Comparison of ENCODE assay signal across 8 mouse cellular contexts in genomic region chr9:117030837-117031236, GRCm38 (mm10).
DNase-seq lines count a peak whose midpoint lies in the region; ATAC-seq and TF ChIP-seq lines count a peak whose summit lies in the region.

No protein-coding gene starts in this region.

- ATAC-seq in kidney, embryonic 14.5 days (ENCODE audit: low FRiP score, low TSS enrichment) = peak; percentile 71; the same call in 1 of the 2 replicates
- 0 out of 2 replicates have a peak, but pooled peaks have one; percentile 22 for ATAC-seq in megakaryocyte-erythroid progenitor cell, adult 5-6 weeks (replicated peaks; ENCODE audit: low FRiP score, low TSS enrichment, poor library complexity, severe bottlenecking)
- no peak for ATAC-seq in erythroid progenitor cell, adult 5-6 weeks (replicated peaks; ENCODE audit: low FRiP score, poor library complexity, severe bottlenecking)

- H3K36me3 ChIP-seq in kidney, embryonic 14.5 days (ENCODE audit: control insufficient read depth, insufficient read depth, low read length) = no peaks in the 10 kb centered on the region

- no peaks in the 10 kb centered on the region for H3K9me3 ChIP-seq in kidney, embryonic 14.5 days (ENCODE audit: control insufficient read depth, low read length)

- peak overlapping the region; percentile 17; the same call in 1 of the 2 replicates for H3K4me2 ChIP-seq in kidney, embryonic 14.5 days (replicated peaks; ENCODE audit: low read depth, low read length)

- H3K4me3 ChIP-seq in layer of hippocampus, adult 2 months = no peak overlapping the region
- H3K4me3 ChIP-seq in kidney, embryonic 14.5 days (ENCODE audit: low read length) = no peak overlapping the region

- peaks cover 18% of the 10 kb centered on the region for H3K4me1 ChIP-seq in kidney, embryonic 14.5 days (ENCODE audit: control insufficient read depth, insufficient read depth, low read length)

- H3K9ac ChIP-seq in kidney, embryonic 14.5 days (ENCODE audit: low read depth, low read length) = no peak overlapping the region

- DNase-seq in layer of hippocampus, adult 2 months (ENCODE audit: low spot score in 2 of 2) = no peak
- DNase-seq in layer of hippocampus, adult 9-11 months = no peak
- DNase-seq in adrenal gland, postnatal 4 days (ENCODE audit: low spot score in 2 of 2) = peak; percentile 65 to 86
- DNase-seq in heart, adult 8-10 months (ENCODE audit: low spot score) = peak; percentile 95
- DNase-seq in left cerebral cortex, adult 8-10 months (ENCODE audit: low spot score in 2 of 2) = no peak

- WGBS in kidney, embryonic 14.5 days = 5% methylated on average over 6 of the region's 6 CpGs

- 0 out of 2 replicates have a peak, but pooled peaks have one; percentile 12 for TF ChIP-seq CTCF in layer of hippocampus, adult 2 months (conservative IDR thresholded peaks at IDR 0.05)

- no peaks in the 10 kb centered on the region for H3K27me3 ChIP-seq in kidney, embryonic 14.5 days (ENCODE audit: control insufficient read depth, insufficient read depth, low read length)

- H3K27ac ChIP-seq in layer of hippocampus, adult 2 months = no peak overlapping the region
- H3K27ac ChIP-seq in kidney, embryonic 14.5 days (ENCODE audit: low read depth, low read length) = peak overlapping the region; percentile 73; the same call in 1 of the 2 replicates

Comparison
In these comparisons a context has a peak if more than half of its experiments do, and no peak if none do; other contexts are left out.
1. DNase-seq: peak in adrenal gland, postnatal 4 days (2 of 2) and heart, adult 8-10 months (single experiment); none in layer of hippocampus, adult 2 months (0 of 2), layer of hippocampus, adult 9-11 months (single experiment) and left cerebral cortex, adult 8-10 months (0 of 2).